Mouse (Mus musculus) C2C12 (cell line): ENCODE data around the gene Spata2.

Experiments
- CTCF ChIP-seq: IDR thresholded peaks from one replicate; pipeline ENCODE4 v1.5.1; 2011; ENCODE audit not compliant: control insufficient read depth, insufficient read depth, insufficient read length
- MAX ChIP-seq: IDR thresholded peaks from one replicate; pipeline ENCODE4 v1.6.1; 2011; ENCODE audit warnings: mild to moderate bottlenecking, control low read depth
- MYOG ChIP-seq: IDR thresholded peaks from one replicate; pipeline ENCODE4 v1.6.1; 2011; ENCODE audit not compliant: control insufficient read depth, insufficient read length; ENCODE audit errors: extremely low read depth
- USF1 ChIP-seq: IDR thresholded peaks from one replicate; pipeline ENCODE4 v1.6.1; 2011; ENCODE audit warnings: low read depth, mild to moderate bottlenecking, control low read depth, moderate library complexity

- TF ChIP-seq CTCF (no peak), MYOG (no peak), MAX (no peak), USF1 (no peak)
These were observed 22.1 kb downstream of the Spata2 start for GRCm38 (mm10) chr2:167470611-167471010.
